16 mouse cellular contexts compared by ENCODE assay signal in the genomic region with DNA sequence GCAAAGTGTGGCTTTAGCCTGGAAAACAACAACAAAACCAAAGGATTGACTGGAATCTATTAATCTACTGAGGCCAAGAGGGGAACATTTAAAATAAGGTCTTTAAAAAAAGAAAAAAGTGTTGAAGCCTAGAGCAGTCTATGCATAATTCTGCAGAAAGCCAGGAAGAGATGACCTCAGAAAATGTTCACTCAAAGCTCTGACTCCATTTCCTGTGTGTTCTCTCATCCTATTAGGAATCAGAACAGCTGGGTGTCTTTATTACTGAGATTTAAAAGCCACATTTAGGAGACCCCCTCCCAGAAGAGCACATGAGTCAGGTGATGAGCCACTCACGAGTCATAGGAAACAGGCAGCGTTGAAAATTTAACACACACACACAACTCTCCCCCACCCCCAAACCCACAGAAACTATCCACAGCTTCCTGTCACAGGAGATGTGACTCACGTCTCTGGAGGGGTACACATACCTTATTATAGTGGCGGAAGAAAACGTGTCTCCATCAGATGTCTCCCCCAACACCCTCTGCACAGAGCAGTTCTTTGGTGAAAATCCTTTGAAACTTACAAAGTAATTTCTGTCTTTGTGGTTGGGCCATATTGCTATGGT.
A peak's percentile ranks its signal among the peaks of the same experiment; 100 is the strongest.
DNase-seq lines count a peak whose midpoint lies in the region; ATAC-seq and TF ChIP-seq lines count a peak whose summit lies in the region.
"Had no signal": no experiment of that assay in that cellular context is flagged by ENCODE, and none has a peak within 500 bp of the region (broad histone marks: within the 10 kb centered on the region; RNA-seq: fewer than 3 reads in every experiment).

No protein-coding gene starts in this region.

- TF ChIP-seq CTCF in lung, postnatal 0 days (IDR thresholded peaks at IDR 0.05), result no peak
- TF ChIP-seq CTCF in bone marrow macrophage, adult 2 months (IDR thresholded peaks at IDR 0.05; ENCODE audit: low read depth, low read length), result no peak

- H3K27ac ChIP-seq in lung, postnatal 0 days (ENCODE audit: low read length), result no peak overlapping the region
- peak overlapping the region; percentile 99 for H3K27ac ChIP-seq in bone marrow macrophage, adult 2 months (ENCODE audit: insufficient read depth, low read depth, low read length)
- H3K27ac ChIP-seq: heart, embryonic 10.5 days; hindbrain, embryonic 13.5 days; limb, embryonic 12.5 days had no signal

- WGBS in lung, postnatal 0 days, result 53% methylated on average over 5 of the region's 5 CpGs

- no peak overlapping the region for H3K4me3 ChIP-seq in lung, postnatal 0 days (ENCODE audit: low read depth, low read length)
- no peak overlapping the region for H3K4me3 ChIP-seq in bone marrow macrophage, adult 2 months (ENCODE audit: insufficient read depth, low read length)
- H3K4me3 ChIP-seq: erythroblast, embryonic 14.5 days; heart, embryonic 10.5 days; hindbrain, embryonic 13.5 days; limb, embryonic 12.5 days had no signal

- no peak for DNase-seq in lung, postnatal 0 days (ENCODE audit: low spot score)
- no peak for DNase-seq in lung, adult 18-20 months
- peak; percentile 56 for DNase-seq in thymus, postnatal 25 days
- DNase-seq in liver, result no peak
- no peak for DNase-seq in right cerebral cortex, postnatal 36 days (ENCODE audit: low spot score in 2 of 2)
- no peak for DNase-seq in gastrocnemius, postnatal 36 days
- DNase-seq: kidney, adult 9 months; lung, embryonic 14.5 days; right cerebral cortex, postnatal 4 days had no signal

- no peaks in the 10 kb centered on the region for H3K4me1 ChIP-seq in lung, postnatal 0 days (ENCODE audit: insufficient read depth, low read depth, low read length)
- H3K4me1 ChIP-seq in bone marrow macrophage, adult 2 months (ENCODE audit: control insufficient read depth, insufficient read depth, low read length), result peaks cover 39% of the 10 kb centered on the region
- H3K4me1 ChIP-seq: heart, embryonic 10.5 days; hindbrain, embryonic 13.5 days had no signal

- intact Hi-C loops in gastrocnemius, postnatal 36 days (cut with DNase I), result no loop called here

- no peak for TF ChIP-seq EP300 in lung, postnatal 0 days (IDR thresholded peaks at IDR 0.05)

- peak; percentile 21; the same call in 1 of the 2 replicates for ATAC-seq in lung, postnatal 0 days
- ATAC-seq in megakaryocyte progenitor cell, adult 5-6 weeks (replicated peaks; ENCODE audit: poor library complexity), result peak; percentile 85
- ATAC-seq: midbrain, embryonic 16.5 days had no signal

- H3K4me2 ChIP-seq in lung, postnatal 0 days (replicated peaks; ENCODE audit: low read depth, low read length), result no peak overlapping the region
- H3K4me2 ChIP-seq: hindbrain, embryonic 13.5 days; limb, embryonic 12.5 days; lung, embryonic 14.5 days had no signal

- H3K27me3 ChIP-seq in lung, postnatal 0 days (replicated peaks; ENCODE audit: insufficient read depth, low read length), result no peaks in the 10 kb centered on the region
- H3K27me3 ChIP-seq: hindbrain, embryonic 13.5 days; limb, embryonic 12.5 days had no signal

- TF ChIP-seq POLR2A in bone marrow macrophage, adult 2 months (IDR thresholded peaks at IDR 0.05; ENCODE audit: borderline replicate concordance, low read depth, low read length), result no peak

- H3K9ac ChIP-seq in lung, postnatal 0 days (replicated peaks; ENCODE audit: low read depth), result no peak overlapping the region
- H3K9ac ChIP-seq: hindbrain, embryonic 13.5 days; limb, embryonic 12.5 days; lung, embryonic 14.5 days had no signal

- no peaks in the 10 kb centered on the region for H3K9me3 ChIP-seq in lung, postnatal 0 days (ENCODE audit: low read length)
- H3K9me3 ChIP-seq: heart, embryonic 10.5 days; hindbrain, embryonic 13.5 days; limb, embryonic 12.5 days had no signal

- H3K36me3 ChIP-seq in lung, postnatal 0 days (ENCODE audit: insufficient read depth, low read length), result no peaks in the 10 kb centered on the region
- H3K36me3 ChIP-seq: heart, embryonic 10.5 days; hindbrain, embryonic 13.5 days; limb, embryonic 12.5 days had no signal
